Mouse (Mus musculus) heart, adult 11 months (tissue): Measurements from ENCODE around the gene Il6st.

Experiments
- DNase-seq: peaks from one replicate; pipeline ENCODE4 v3.0.0; 2022

The Il6st gene

GRCm38 (mm10) chr13:112483015-112483414 lies 19.1 kb downstream of the Il6st start:
- peak; percentile 85 for DNase-seq

- peak; percentile 72 for DNase-seq
These were observed 22.4 kb downstream of the Il6st start for GRCm38 (mm10) chr13:112486236-112486635.

- DNase-seq = peak; percentile 64
These were observed 22.8 kb downstream of the Il6st start for GRCm38 (mm10) chr13:112486676-112487075.

- DNase-seq = peak; percentile 36
These were observed 26.2 kb downstream of the Il6st start for GRCm38 (mm10) chr13:112490036-112490435.

- DNase-seq = peak; percentile 56
These were observed 27.9 kb downstream of the Il6st start for GRCm38 (mm10) chr13:112491636-112492284.

- DNase-seq = peak; percentile 29
These were observed 28.4 kb downstream of the Il6st start for GRCm38 (mm10) chr13:112492285-112492678.

- DNase-seq = peak; percentile 84
These were observed 30.7 kb downstream of the Il6st start for GRCm38 (mm10) chr13:112494590-112494989.

- peak; percentile 24 for DNase-seq
These were observed 36.2 kb downstream of the Il6st start for GRCm38 (mm10) chr13:112500027-112500426.

GRCm38 (mm10) chr13:112500466-112500865 lies 36.6 kb downstream of the Il6st start:
- no peak for DNase-seq

- peak; percentile 80 for DNase-seq
These were observed 40.0 kb downstream of the Il6st start for GRCm38 (mm10) chr13:112503846-112504245.

GRCm38 (mm10) chr13:112505436-112505835 lies 41.6 kb downstream of the Il6st start:
- DNase-seq = peak; percentile 63

GRCm38 (mm10) chr13:112506766-112507165 lies 42.9 kb downstream of the Il6st start:
- DNase-seq = peak; percentile 93

- peak; percentile 75 for DNase-seq
These were observed 43.8 kb downstream of the Il6st start for GRCm38 (mm10) chr13:112507691-112508090.

- no peak for DNase-seq
These were observed 44.6 kb downstream of the Il6st start for GRCm38 (mm10) chr13:112508487-112508886.

GRCm38 (mm10) chr13:112509465-112509864 lies 45.6 kb downstream of the Il6st start:
- no peak for DNase-seq

GRCm38 (mm10) chr13:112510437-112511212 lies 46.8 kb downstream of the Il6st start:
- DNase-seq = no peak

GRCm38 (mm10) chr13:112511261-112511660 lies 47.4 kb downstream of the Il6st start:
- DNase-seq = no peak

GRCm38 (mm10) chr13:112511810-112512209 lies 47.9 kb downstream of the Il6st start:
- DNase-seq = no peak

- DNase-seq = no peak
These were observed 49.0 kb downstream of the Il6st start for GRCm38 (mm10) chr13:112512824-112513223.

GRCm38 (mm10) chr13:112514546-112514945 lies 50.7 kb downstream of the Il6st start:
- DNase-seq = no peak

GRCm38 (mm10) chr13:112522261-112522660 lies 58.4 kb downstream of the Il6st start:
- DNase-seq = no peak

- peak; percentile 79 for DNase-seq
These were observed 59.0 kb downstream of the Il6st start for GRCm38 (mm10) chr13:112522896-112523295.

- peak; percentile 85 for DNase-seq
These were observed 59.6 kb downstream of the Il6st start for GRCm38 (mm10) chr13:112523346-112523970.

- peak; percentile 41 for DNase-seq
These were observed 63.3 kb downstream of the Il6st start for GRCm38 (mm10) chr13:112527186-112527585.
